In the genomic region with DNA sequence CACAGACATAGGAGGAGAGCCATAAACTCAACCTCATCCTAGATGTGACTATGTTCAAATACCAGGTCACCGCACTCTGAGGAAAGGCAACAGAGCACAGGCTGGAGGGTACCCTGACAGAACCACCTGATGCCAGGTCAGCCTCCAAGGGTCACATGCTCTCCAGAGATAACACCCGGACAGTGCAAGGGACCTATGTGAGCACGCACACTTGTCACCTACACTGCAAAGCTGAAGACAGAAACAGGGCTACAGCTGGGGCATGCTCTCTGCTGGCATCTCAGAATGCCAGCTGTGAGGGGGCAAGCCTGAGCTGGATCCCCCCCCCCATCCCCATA, we compare ENCODE assay signal across 16 mouse cellular contexts. TPM values are rescaled to one million over a fixed set of nuclear protein-coding genes. Genes with fewer than 3 reads are reported as not detected.
DNase-seq lines count a peak whose midpoint lies in the region; ATAC-seq and TF ChIP-seq lines count a peak whose summit lies in the region.
"Had no signal": no experiment of that assay in that cellular context is flagged by ENCODE, and none has a peak within 500 bp of the region (broad histone marks: within the 10 kb centered on the region; RNA-seq: fewer than 3 reads in every experiment).

No protein-coding gene starts in this region.

- no peak overlapping the region for H3K27ac ChIP-seq in heart, postnatal 0 days (ENCODE audit: low read depth)
- H3K27ac ChIP-seq in lung, embryonic 15.5 days, result peak overlapping the region; percentile 43; the same call in 1 of the 2 replicates
- H3K27ac ChIP-seq in embryonic facial prominence, embryonic 14.5 days (replicated peaks; ENCODE audit: low read depth, low read length), result peak overlapping the region; percentile 5; the same call in 1 of the 2 replicates
- H3K27ac ChIP-seq: forebrain, embryonic 12.5 days; heart, adult 2 months; hindbrain, embryonic 14.5 days; midbrain, embryonic 12.5 days had no signal

- no peak for DNase-seq in heart, postnatal 0 days (ENCODE audit: low spot score)
- DNase-seq in heart, postnatal 14 days, result no peak
- no peak for DNase-seq in lung, postnatal 14 days
- no peak for DNase-seq in embryonic facial prominence, embryonic 14.5 days (ENCODE audit: low spot score)
- no peak for DNase-seq in Muller cell, postnatal 12 days (ENCODE audit: inconsistent ontology term)
- DNase-seq in left cerebral cortex, postnatal 4 days, result no peak
- DNase-seq: cerebellum, adult 9-11 months; heart, adult 2 months; lung, adult 2 months; right cerebral cortex, postnatal 4 days had no signal

- no peaks in the 10 kb centered on the region for H3K9me3 ChIP-seq in heart, postnatal 0 days (replicated peaks; ENCODE audit: control insufficient read depth, low read length)
- H3K9me3 ChIP-seq in lung, embryonic 15.5 days, result no peaks in the 10 kb centered on the region
- 0 out of 2 replicates have a peak, but pooled peaks cover 5% of the 10 kb centered on the region for H3K9me3 ChIP-seq in embryonic facial prominence, embryonic 14.5 days (ENCODE audit: control insufficient read depth, low read length)
- H3K9me3 ChIP-seq: forebrain, embryonic 12.5 days had no signal

- no peak overlapping the region for H3K4me2 ChIP-seq in heart, postnatal 0 days (ENCODE audit: low read depth, low read length)
- H3K4me2 ChIP-seq in lung, embryonic 15.5 days, result no peak overlapping the region
- no peak overlapping the region for H3K4me2 ChIP-seq in embryonic facial prominence, embryonic 14.5 days (ENCODE audit: low read depth, low read length)
- H3K4me2 ChIP-seq: forebrain, embryonic 12.5 days; hindbrain, embryonic 14.5 days; midbrain, embryonic 12.5 days had no signal

- peaks cover 13% of the 10 kb centered on the region; the same call in 1 of the 2 replicates for H3K4me1 ChIP-seq in heart, postnatal 0 days (ENCODE audit: control insufficient read depth, insufficient read depth)
- H3K4me1 ChIP-seq in lung, embryonic 15.5 days, result peaks cover 4% of the 10 kb centered on the region; the same call in 1 of the 2 replicates
- peaks cover 9% of the 10 kb centered on the region for H3K4me1 ChIP-seq in embryonic facial prominence, embryonic 14.5 days (ENCODE audit: control insufficient read depth, insufficient read depth, low read length)
- H3K4me1 ChIP-seq: forebrain, embryonic 12.5 days; midbrain, embryonic 12.5 days had no signal

- H3K9ac ChIP-seq in heart, postnatal 0 days (replicated peaks; ENCODE audit: low read depth, low read length), result no peak overlapping the region
- H3K9ac ChIP-seq in lung, embryonic 15.5 days, result no peak overlapping the region
- H3K9ac ChIP-seq in embryonic facial prominence, embryonic 14.5 days (ENCODE audit: low read depth, low read length), result no peak overlapping the region
- H3K9ac ChIP-seq: forebrain, embryonic 12.5 days; hindbrain, embryonic 14.5 days; midbrain, embryonic 12.5 days had no signal

- H3K27me3 ChIP-seq in heart, postnatal 0 days (ENCODE audit: control insufficient read depth, insufficient read depth, low read length), result no peaks in the 10 kb centered on the region
- no peaks in the 10 kb centered on the region for H3K27me3 ChIP-seq in lung, embryonic 15.5 days
- no peaks in the 10 kb centered on the region for H3K27me3 ChIP-seq in embryonic facial prominence, embryonic 14.5 days (replicated peaks; ENCODE audit: control insufficient read depth, insufficient read depth, low read length)
- H3K27me3 ChIP-seq: forebrain, embryonic 12.5 days; midbrain, embryonic 12.5 days had no signal

- intact Hi-C loops in heart, postnatal 14 days (cut with DNase I), result no loop called here
- intact Hi-C loops in left cerebral cortex, postnatal 4 days (cut with DNase I), result no loop called here

- no peak for TF ChIP-seq EP300 in heart, postnatal 0 days (IDR thresholded peaks at IDR 0.05; ENCODE audit: low read depth)

- H3K4me3 ChIP-seq in heart, postnatal 0 days (ENCODE audit: low read depth, low read length), result no peak overlapping the region
- no peak overlapping the region for H3K4me3 ChIP-seq in lung, embryonic 15.5 days
- H3K4me3 ChIP-seq in embryonic facial prominence, embryonic 14.5 days (ENCODE audit: low read depth, low read length), result no peak overlapping the region
- H3K4me3 ChIP-seq: forebrain, embryonic 12.5 days; heart, adult 2 months; midbrain, embryonic 12.5 days; myocyte had no signal

- WGBS in heart, postnatal 0 days, result 39% methylated on average over 3 of the region's 3 CpGs
- WGBS in lung, embryonic 15.5 days, result 71% methylated on average over 3 of the region's 3 CpGs
- WGBS in embryonic facial prominence, embryonic 14.5 days, result 86% methylated on average over 3 of the region's 3 CpGs

- peak; percentile 43; the same call in 1 of the 2 replicates for ATAC-seq in heart, postnatal 0 days (ENCODE audit: insufficient read depth, low read depth)
- no peak for ATAC-seq in lung, embryonic 15.5 days (ENCODE audit: borderline replicate concordance, extremely low read depth, low FRiP score, low TSS enrichment)
- 0 out of 2 replicates have a peak, but pooled peaks have one; percentile 4 for ATAC-seq in embryonic facial prominence, embryonic 14.5 days (ENCODE audit: low read depth)
- ATAC-seq in megakaryocyte progenitor cell, adult 5-6 weeks (replicated peaks; ENCODE audit: poor library complexity), result peak; percentile 23

- TF ChIP-seq CTCF in heart, postnatal 0 days (IDR thresholded peaks at IDR 0.05; ENCODE audit: low read depth), result no peak

- no peaks in the 10 kb centered on the region for H3K36me3 ChIP-seq in heart, postnatal 0 days (replicated peaks; ENCODE audit: control insufficient read depth, insufficient read depth, low read length)
- H3K36me3 ChIP-seq in lung, embryonic 15.5 days, result no peaks in the 10 kb centered on the region
- H3K36me3 ChIP-seq in embryonic facial prominence, embryonic 14.5 days (ENCODE audit: control insufficient read depth, insufficient read depth, low read length), result 0 out of 2 replicates have a peak, but pooled peaks cover 3% of the 10 kb centered on the region

RNA-seq across cellular contexts. Expression of a gene that starts 30.3 kb away (rescaled TPM):
- total RNA-seq in heart, postnatal 0 days (2014; rRNA removed; ENCODE audit: low replicate concordance), result 20.3 and 35.0 TPM in 2 replicates
- polyA plus RNA-seq in heart, postnatal 0 days (2015; fragmentation: Nextera tagmentation; extraction: Ambion mirVana), result 34.3 and 35.4 TPM in 2 replicates
- 10 to 100 TPM; 25.9 to 28.7 TPM for total RNA-seq in heart, postnatal 14 days (2021)
- polyA plus RNA-seq in lung, embryonic 15.5 days (2015; fragmentation: Nextera tagmentation; extraction: Ambion mirVana), result 35.4 and 40.5 TPM in 2 replicates
- polyA plus RNA-seq in embryonic facial prominence, embryonic 14.5 days (2014; fragmentation: Nextera tagmentation; extraction: Ambion mirVana), result 32.4 and 32.7 TPM in 2 replicates
- 7.4 and 7.6 TPM in 2 replicates for total RNA-seq in megakaryocyte progenitor cell, adult 5-6 weeks (2015)
- total RNA-seq in megakaryocyte progenitor cell, adult 5-6 weeks (2017), result 22.6 and 24.7 TPM in 2 replicates
- total RNA-seq in left cerebral cortex, postnatal 4 days (2021), result 10 to 100 TPM; 36.2 to 37.8 TPM

RNA-seq across cellular contexts. Expression of a gene that starts 49.9 kb away (rescaled TPM):
- total RNA-seq in heart, postnatal 0 days (2014; rRNA removed; ENCODE audit: low replicate concordance), result 17.9 and 23.3 TPM in 2 replicates
- polyA plus RNA-seq in heart, postnatal 0 days (2015; fragmentation: Nextera tagmentation; extraction: Ambion mirVana), result 6.3 and 6.7 TPM in 2 replicates
- total RNA-seq in heart, postnatal 14 days (2021), result 1 to 10 TPM; 1.4 to 2.3 TPM
- 31.6 and 33.0 TPM in 2 replicates for polyA plus RNA-seq in lung, embryonic 15.5 days (2015; fragmentation: Nextera tagmentation; extraction: Ambion mirVana)
- polyA plus RNA-seq in embryonic facial prominence, embryonic 14.5 days (2014; fragmentation: Nextera tagmentation; extraction: Ambion mirVana), result 18.9 and 19.6 TPM in 2 replicates
- 15.3 and 18.1 TPM in 2 replicates for total RNA-seq in megakaryocyte progenitor cell, adult 5-6 weeks (2015)
- total RNA-seq in megakaryocyte progenitor cell, adult 5-6 weeks (2017), result 16.9 and 18.6 TPM in 2 replicates
- 1 to 10 TPM; 2.3 to 2.9 TPM for total RNA-seq in left cerebral cortex, postnatal 4 days (2021)
